Mouse (Mus musculus): Measurements from ENCODE around the gene Ptprm.

Gene Ptprm

DNA sequence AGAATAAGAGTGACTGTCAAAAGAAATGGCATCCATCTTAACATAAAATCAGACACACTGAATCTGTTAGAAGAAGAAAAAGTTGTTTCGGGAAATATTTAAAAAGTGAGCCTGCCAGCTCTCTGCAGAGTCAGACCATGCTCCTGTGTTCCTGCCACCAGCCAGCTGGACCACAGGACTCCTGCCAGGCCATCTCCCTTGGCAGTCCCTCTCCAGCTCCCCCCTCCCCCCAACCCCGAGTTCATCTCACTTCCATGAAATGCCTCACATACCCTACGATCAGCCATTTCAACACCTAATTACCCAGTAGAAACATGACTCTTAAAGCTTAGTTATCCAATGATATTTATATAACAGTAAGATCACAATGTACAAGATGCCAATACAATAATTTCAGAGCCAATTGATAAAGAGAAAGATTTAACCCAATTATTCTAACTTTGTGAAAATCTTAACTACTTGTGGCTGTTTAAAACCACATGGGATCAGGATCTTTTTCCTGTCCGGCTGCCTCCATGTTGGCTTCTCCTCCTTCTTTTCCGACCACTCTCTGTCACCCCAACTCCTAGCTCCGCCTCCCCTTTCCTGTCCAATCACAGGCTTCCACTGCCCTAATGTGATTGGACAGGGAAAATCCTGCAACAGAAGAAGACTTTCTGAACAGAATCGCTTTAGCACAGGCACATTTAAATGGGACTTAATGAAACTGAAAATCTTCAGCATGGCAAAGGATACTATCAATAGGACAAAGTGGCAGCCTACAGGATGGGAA lies 716.1 kb downstream of the Ptprm start:
- DNase-seq, result no peak

DNA sequence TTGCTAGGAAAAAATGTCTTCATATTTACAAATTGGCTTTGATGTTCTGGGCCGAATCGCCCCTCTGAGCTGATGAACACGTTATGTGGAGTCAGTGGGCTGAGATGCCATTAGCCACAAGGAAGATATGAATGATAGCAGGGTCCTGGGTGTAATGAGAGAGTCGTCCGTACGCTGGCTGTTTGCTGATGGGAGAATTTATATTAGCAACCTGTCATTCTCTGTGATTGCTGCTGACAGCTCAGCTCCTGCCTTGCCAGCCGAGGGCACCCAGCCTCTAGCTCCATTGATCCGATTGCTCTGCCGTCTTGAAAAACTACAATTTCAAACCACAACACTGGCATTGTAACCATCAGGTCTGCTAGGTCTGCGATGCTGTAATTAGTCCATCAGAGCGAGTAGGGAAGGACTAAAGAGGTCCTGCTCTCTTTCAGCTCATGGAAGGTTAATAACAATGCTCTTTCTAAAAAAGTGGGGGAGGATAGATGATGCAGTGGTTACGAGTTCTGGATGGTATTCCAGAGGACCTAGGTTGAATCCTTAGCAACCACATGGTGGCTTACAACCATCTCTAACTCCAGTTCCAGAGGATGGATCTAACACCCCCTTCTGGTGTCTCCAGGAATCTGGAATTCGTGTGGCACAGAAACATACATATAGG lies 734.1 kb downstream of the Ptprm start:
- DNase-seq, result no peak

DNA sequence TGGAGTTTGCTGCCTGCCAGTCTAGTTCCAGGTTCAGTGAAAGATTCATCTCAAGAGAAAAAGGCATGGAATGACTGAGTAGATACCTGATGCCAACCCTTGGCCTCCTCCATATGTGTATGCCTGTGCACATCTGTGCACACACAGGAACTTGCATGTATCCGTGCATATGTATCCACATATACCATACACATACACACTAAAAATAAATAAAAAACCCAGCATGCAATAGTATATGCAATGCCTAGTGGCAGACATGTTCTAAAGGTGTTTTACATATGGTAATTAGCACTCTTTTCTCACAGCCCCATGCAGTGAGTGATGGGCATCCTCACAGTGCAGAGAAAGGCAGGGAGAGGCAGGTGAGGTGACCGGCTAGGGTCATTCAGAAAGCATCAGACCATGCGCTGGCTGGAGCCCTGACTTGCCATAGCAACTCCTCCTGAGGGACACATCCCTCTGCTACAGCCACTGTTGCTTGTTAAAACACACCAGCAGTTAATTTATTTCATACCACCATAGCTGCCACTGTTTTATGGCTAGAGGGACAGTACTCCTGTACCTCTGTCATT lies 734.9 kb downstream of the Ptprm start:
- DNase-seq, result no peak
